Mouse (Mus musculus) R1 (cell line): ENCODE results near the gene Jmjd6.

Experiments used
- DNase-seq: peaks from one replicate; pipeline ENCODE4 v3.0.0-alpha.2; 2018; ENCODE audit warnings: low read depth, low spot score

Jmjd6 gene

DNA sequence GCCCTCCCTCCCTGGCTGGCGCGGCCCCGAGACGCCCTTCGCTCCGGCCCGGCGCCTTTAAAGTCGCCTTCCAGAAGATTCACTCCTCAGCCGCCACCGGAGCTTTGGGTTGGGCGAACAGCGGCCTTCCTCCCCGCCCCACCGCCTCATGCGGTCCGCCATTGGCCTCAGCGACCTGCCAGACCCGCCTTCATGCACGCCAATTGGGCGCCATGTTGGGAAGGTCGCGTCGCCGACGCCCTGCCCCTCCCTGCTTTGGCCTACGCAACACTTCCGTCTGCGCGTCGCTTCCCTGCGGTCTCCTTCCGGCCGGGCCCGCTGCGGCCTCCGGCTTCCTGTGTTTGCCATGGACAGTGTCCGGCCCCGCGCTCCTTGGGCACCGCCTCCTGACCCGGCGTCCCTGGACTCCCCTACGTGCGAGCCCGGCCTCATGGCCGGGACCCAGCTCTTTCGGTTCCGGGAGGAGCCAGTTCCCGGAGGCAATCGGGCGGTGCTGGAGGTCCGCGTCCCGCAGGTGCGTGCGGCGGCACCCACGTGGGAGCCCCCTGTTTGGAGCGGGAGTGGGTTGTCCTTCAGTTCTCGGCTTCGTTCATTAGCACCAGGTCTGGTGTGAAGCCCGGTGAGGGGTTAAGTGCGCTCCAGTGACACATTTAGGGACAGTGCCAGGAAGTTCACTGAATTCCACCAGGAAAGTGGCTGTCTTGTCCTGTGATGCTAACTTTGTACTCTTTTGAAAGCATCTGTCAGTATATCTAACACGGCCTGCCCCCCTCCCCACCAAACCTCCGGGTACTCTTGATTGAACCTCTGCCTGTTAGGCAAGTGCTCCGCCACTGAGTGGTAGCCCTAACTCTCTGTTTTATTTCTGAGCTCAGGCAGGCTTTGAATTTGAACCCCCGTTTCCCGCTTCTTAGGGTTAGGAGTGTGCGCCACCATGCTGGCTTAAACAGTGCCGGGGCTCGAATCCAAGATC, at the start of gene Jmjd6, which contains the start of gene Mettl23:
Jmjd6 (minus strand) TSS at position 189 of the 973 bp plus-strand sequence.
Mettl23 (plus strand) TSS at position 18 of the 973 bp plus-strand sequence.
- peak; percentile 97 for DNase-seq

DNA sequence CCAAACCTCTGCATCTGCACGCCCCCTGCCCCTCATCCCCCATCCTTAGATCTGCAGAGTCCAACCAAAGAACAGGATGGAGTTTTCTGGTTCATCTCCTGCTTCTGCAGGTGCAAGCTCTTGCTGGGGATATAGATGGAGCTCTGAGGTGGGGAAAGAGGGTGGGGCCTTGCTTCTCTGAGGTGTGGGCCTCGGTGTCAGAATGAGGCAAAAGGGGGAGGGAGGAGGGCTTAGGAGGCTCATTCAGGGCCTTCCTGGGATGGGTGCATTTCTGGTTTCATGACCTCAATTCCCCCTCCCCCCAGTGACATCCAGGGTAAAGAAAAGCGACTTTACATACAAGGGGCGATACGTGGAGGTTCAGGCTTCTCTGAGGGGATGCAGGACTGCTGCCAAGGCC, 43.9 kb upstream of the Jmjd6 start:
- DNase-seq = no peak

DNA sequence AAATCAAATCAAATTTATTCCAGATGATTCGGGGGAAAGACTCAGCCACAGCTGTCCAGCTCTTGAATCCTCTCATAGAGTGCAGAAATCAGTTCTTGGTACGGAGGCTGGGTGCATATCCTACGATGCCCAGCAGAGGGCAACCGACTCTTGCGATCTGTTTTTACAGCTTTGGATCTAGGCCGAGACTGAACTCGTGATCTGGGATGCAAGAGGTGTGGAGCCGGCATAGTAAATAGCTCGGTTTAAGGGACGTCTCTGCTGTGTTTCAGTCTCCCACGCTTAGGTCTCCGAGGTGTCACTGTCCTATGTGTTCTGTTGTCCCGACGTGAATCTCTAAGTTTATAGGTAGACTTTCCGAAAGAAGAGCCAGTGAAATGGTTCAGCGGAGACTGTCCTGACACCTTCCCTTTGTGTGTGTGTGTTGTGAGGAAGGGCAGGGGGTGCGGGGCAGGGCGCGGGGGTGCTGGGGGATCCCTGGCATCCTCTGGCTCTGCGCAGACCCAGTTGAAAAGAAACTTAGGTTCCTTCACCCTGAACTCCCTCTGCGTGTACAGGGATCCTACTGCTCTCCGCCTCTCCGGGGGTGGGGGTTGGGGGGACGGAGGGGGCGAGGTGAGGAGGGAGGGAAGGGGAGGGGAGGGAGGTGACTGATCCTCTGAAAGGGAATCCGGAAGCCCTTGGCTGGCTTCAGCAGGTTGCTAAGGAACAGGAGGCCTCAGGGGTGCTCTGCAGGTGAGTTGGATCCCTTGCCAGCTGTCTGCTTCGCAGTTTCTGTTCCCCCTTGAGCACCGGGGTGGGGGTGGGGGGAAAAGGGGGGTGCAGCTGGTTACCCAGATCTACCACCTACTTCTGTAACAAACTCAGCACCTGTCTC, 42.3 kb upstream of the Jmjd6 start:
- peak; percentile 94 for DNase-seq

DNA sequence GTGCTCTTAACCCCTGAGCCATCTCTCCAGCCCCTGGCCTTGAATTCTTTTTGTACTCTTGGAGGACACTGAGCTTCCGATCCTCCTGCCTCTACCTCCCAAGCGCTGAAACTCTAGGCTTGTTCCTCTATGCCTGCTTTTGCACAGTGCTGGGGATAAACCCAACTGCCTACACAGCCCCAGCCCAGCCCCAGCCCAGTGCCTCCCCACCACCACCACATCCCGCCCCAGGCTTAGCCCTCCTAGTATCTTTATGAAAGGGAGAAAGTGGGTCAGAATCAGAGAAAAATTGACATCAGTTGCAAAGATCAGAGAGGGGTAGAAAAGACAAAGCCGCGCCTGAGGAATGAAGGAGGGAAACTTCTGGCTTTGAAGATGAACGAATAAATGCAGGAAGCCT, 40.8 kb upstream of the Jmjd6 start:
- no peak for DNase-seq

DNA sequence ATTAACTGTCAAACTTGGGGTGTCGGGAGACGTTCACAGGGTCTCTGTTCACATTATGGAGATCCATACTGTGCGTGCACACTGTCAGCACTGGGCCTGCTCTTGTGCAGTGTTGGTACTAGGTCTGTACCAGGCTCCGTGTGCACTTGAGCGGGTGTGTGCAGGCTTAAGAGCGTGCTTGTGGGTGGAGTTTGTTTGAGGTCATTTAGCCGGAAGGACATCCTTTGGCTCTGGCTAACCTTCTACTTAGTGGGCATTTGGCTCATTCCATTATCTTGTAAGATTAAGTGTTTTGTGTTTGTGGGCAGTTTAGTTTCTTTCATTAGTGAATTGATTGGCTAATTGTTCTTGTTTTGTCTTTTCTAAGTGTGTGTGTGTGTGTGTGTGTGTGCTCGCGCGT, 39.2 kb upstream of the Jmjd6 start:
- peak; percentile 69 for DNase-seq

DNA sequence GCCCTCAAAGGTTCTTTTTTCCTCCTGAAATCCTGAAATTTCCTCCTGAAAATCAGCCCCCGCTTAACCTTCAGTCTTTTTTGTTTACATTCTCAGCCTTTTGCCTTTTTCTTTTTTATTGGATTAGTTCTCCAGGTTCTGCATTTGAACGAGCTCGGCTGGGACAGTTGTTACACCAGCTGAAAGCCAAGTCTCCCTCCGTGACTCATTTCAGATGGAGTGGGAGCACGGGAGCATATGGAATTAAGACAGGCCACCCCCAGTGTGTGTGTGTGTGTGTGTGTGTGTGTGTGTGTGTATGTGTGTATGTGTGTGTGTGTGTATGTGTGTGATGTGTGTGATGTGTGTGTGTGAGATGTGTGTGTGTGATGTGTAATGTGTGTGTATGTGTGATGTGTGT, 38.2 kb upstream of the Jmjd6 start:
- DNase-seq = no peak

DNA sequence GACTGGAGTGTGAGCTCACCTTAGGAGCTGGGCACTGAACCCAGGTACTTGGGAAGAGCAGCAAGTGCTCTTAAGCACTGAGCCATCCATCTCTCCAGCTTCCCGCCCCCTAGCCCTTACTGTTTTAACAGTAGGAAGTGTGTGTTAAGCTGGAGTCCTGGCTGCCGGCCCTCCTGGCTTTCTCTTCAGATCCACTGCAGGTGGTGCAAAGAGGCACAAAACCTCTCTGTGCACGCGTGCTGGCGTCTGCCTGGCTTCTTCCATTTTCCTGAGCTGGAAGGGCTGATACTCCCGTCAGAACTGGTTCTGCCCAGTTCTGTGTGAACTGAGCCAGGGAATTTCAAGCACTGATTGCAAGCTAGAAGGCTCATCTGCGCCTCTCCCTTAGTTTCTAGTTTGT, 37.6 kb upstream of the Jmjd6 start:
- DNase-seq = peak; percentile 65

DNA sequence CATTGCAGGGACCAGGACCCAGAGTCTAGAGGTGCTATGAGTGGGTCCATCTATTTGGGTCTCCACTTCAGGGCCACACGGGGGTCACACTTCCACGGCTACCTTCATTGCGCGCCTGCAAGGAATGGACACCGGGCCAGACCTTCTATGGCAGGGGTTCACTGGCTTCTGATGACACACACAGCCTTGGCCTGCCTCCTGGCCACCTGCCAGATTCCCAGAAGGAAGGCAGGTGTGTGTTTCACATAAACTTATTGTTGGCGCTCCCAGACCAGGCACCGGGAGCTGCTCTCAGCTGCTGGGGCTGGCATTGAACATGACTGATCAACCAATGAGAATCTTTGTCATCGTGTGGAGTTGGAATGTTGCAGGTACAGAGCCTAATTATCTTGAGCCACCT, 35.2 kb upstream of the Jmjd6 start:
- DNase-seq = no peak

DNA sequence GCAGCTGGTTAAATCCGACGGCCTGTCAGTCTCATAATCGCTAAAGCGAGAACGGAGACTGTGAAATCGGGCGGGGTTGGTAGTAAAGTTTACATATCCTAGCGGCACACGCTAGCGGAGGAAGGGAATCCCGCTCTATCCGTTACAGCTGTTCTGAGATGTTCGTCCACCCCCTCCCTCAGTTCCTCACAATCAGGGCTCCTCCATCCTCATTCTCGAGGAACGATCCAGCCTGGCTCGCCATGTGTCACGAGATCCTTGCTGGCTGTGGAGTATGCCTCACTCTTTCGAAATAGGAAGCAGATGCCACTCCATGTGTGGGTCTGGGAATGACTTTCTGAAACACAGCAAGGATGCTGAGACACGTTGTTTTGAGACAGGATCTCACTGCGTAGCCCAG, 30.7 kb upstream of the Jmjd6 start:
- DNase-seq = no peak

DNA sequence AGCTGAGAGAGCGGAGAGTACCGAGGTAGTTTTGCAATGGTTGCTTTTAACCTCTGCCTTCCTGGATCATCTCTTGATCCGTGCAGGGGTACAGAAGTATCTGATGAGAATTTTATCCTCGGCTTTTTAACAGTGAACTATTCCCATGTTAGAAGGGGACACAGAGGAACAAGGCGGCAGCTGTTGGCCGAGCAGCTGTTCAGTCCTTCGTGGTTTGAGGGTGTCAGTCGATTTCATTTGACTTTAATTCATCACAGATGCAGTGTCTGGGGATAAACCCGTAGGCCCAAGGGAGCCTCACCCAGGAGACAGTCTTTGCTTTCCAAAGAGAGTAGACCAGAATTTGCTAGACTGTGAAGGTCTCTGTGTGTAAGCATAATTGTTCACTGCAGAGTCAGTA, 28.3 kb upstream of the Jmjd6 start:
- DNase-seq = no peak

DNA sequence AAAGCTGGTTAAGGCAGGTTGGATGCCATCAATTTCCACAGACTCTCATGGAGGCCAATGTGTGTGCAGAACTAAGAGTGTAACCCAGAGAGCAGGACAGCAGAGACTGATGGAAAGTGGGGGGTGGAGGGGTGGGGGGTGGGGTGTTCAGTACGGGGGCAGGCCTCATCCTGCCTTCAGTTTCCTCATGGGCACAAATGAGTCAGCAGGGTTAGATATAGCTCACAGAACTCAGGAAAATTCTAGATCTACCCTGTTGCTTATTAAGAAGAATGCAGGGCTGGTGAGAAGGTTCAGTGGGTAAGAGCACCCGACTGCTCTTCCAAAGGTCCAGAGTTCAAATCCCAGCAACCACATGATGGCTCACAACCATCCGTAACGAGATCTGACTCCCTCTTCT, 26.4 kb upstream of the Jmjd6 start:
- DNase-seq = no peak

DNA sequence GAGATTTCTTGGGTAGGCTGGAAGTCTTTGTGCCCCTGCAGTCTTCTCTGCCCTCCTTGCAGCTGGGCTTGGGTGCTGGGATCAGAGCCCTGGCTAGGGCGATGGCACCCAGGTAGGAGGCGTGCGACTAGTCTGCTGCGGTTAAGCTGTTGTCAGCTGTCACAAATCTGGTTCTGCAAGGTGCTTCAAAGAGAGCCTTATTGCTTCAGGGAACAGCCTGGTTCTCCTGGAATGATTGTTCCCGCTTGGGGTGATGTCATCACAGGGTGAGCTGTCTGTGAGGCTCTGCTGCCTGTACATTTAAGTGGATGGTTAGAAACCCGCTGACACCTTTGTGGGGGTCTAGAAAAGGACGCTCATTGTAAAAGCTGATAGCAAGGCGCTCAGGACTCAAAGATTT, 26.0 kb upstream of the Jmjd6 start:
- no peak for DNase-seq

DNA sequence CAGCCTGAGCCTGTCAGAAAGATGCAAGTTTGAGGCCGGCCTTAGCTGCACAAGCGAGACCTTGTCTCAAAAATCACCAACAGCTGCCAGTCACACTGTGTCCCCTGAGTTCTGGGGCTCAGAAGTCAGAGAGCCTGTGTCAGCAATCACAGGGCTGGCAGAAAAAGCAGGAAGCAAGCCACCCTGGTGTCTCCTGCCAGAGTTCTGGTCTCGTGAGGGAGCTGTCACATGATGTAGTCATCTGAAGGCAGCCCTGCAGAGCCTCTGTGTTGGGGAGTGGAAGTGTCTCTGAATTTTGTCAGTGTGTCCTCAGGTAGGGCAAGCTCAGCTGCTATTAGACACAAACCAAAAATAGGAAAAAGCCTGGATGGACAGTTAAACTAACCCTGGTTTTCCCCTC, 24.9 kb upstream of the Jmjd6 start:
- no peak for DNase-seq

DNA sequence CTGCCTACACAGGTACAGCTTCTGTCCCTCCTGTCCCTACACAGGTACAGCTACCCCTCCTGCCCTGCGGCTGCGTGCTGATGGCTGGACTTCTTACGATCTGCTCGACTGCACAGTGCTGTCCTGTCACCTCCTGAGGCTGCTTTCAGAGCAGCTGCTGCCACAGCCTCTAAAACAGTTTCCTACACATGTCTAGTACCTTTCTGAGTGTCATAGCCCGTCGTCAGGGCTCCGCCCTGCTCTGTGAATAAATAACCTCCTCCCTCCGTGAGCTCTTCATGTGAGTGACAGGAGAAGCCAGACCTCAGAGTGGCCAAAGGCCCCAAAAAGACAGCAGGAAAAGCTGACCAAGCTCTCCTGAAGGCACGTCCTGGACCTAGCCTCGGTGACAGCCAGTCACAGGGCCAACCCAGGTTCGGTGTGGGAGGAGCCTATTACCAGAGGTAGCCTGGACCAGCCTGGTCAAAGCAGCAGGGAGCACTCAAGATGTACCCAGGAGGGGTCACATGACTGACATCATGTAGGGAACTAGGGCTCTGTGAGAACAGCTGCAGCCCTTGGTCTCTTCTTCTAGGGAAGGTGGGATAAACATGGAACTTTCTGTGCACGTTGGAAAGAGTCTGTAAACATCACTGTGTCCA, 22.8 kb upstream of the Jmjd6 start:
- peak; percentile 34 for DNase-seq

DNA sequence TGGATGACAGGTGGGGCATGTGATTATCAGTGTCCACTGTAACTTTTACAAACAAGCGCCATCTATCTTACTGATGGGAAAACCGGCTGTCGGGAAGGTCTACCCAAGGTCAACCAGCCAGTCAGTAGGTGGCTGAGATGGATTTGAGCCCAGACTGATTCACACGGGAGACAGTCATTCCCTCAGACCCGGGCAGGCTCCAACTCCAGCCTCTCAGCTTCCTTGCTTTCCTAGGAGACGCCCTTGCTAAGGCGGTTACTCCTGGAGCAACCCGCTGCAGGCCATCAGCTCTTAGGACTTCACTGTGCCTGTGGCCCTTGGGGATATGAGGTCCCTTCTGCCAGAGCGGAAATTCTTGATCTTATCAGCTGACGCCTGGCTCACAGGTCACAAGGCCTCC, 21.2 kb upstream of the Jmjd6 start:
- no peak for DNase-seq

DNA sequence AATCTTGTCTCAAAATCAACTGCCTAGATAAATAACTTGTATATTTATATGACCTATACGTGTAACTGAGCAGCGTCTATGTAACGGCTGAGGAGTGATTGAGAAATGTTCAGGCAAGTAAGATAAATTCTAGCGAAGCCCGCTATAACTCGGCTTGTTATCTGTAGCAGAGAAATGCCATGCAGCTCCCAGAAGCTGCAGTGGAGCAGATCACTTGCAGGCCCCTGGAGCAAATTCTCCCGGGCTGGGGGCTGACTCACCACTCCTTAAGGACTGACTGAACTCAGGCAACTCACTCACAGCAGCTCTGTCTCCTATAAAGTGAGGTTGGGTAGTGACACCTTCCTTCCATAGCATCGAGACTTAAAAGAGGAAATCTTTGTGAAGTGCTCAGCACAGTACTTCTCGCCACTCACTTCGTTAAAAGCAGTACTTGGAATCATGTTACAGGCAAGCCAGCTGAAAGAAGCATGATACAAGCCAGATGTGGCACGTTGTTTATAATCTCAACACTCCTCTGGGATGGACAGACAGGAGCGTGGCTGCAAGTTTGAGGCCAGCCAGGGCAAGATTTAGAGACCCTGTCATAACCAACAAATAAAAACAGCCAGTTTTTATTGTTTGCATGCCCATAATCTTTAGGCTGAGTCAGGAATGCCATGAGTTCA, 14.1 kb upstream of the Jmjd6 start:
- DNase-seq = no peak

DNA sequence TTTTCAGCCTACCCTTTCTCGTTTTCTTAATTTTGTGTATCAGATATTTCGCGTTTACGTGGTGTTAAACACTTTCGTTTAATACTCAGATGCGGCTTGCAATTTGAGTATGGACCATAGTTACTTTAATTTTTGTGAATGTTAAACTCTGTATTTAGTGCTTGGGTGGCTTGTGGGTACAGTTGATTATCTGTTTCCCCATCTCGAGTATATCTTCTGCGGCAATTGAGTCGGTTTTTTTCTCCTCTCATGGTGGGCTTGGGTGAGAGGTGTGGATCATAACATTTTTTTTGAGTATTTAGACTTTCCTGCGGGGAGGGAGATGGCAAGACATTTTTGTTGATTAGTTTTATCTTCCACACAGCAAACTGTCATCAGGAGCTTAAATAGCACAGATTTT, 11.0 kb upstream of the Jmjd6 start:
- no peak for DNase-seq

DNA sequence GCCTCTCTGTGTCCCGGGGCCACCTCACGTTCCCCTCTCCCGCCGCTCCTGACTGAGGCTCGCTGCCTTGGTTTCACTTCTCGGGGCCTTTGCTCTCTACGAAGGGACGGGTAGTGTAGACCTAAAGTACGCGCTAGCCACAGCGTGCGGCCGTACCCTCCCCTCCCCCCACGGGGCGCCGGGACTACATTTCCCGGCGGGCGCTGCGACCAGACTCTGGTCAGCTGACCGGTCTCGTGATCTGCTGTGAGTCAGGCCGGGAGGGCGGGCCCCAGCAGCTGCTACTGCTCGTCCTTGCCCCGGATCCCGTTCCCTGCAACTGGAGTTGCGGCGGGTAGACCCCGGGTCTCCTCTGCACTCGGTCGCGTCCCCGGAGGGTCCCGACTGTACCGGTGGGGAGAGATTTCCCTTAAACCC, 10.3 kb upstream of the Jmjd6 start:
- DNase-seq = peak; percentile 96

DNA sequence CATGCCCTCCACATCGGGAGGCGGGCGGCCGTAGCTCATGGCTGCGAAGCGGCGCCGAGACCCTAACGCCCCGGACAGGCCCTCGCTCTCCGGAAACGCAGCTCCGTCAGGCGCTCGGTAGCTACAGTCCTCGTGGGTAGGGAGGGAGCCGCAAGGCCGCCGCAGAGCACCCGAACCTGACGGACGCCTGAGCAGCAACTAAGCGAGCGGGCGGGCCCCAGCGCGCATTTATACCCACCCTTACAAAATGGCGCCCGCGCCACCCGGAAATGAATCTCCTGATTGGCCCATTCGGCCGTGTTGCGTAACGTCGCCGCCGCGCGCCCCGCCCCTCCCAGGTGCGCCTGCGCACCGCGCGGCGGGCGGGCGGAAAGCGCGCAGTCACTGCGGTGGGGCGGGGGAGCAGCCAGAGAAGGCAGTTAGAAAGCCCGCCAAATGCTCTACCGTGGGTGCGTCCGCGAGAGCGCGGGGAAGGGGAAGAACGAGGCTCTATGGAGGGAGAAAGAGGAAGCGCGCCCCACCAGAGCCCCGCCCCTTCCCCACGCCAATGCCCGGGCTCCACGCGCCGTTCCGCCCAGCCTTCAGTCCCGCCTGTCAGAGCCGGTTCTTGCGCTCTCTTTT, 9.8 kb upstream of the Jmjd6 start, which contains the start of gene Srsf2:
Srsf2 (minus strand) TSS at position 204 of the 621 bp plus-strand sequence.
- DNase-seq = peak; percentile 94

DNA sequence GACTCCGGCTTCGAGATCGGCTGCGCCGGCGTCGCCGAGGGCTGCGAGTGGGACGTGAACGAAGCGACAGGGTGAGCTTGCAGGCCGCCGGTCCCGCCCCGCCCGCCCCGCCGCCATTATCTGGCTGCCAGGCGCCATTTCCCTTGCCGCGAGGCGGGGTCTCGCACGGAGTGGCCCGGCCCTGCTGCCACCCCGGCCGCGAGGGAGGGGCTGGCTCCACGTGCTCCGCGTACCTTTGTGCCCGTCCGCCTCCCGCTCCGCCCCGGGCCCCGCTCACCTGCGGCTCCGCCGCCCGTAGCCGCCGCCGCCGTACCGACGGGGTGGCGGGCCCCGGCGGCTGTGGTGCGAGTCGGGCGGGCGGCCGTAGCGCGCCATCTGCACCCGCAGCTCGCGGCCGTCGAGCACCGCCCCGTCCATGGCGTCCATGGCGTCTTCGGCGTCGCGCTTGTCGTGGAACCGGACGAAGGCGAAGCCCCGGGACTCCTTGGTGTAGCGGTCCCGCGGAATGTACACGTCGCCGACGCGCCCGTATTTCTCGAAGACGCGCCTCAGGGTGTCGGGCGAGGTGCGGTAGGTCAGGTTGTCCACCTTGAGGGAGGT, 9.1 kb upstream of the Jmjd6 start, which contains the start of gene Mfsd11:
Mfsd11 (plus strand) TSS at position 150 of the 600 bp plus-strand sequence.
- DNase-seq = peak; percentile 59
